ENCODE assay signal across 12 mouse cellular contexts in genomic region chr1:133437916-133438683, GRCm38 (mm10). TPM values are rescaled to one million over a fixed set of nuclear protein-coding genes. Genes with fewer than 3 reads are reported as not detected.
DNase-seq lines count a peak whose midpoint lies in the region; ATAC-seq and TF ChIP-seq lines count a peak whose summit lies in the region.
"Had no signal": no experiment of that assay in that cellular context is flagged by ENCODE, and none has a peak within 500 bp of the region (broad histone marks: within the 10 kb centered on the region; RNA-seq: fewer than 3 reads in every experiment).

No protein-coding gene starts in this region.

- H3K4me3 ChIP-seq in forebrain, embryonic 11.5 days (ENCODE audit: low read depth, low read length) = no peak overlapping the region
- H3K4me3 ChIP-seq in forebrain, embryonic 14.5 days (ENCODE audit: low read depth, low read length) = no peak overlapping the region
- H3K4me3 ChIP-seq in forebrain, embryonic 15.5 days = no peak overlapping the region
- no peak overlapping the region for H3K4me3 ChIP-seq in neural tube, embryonic 11.5 days (ENCODE audit: low read depth, low read length)
- no peak overlapping the region for H3K4me3 ChIP-seq in layer of hippocampus, adult 2 months
- H3K4me3 ChIP-seq: hindbrain, embryonic 13.5 days had no signal

- H3K36me3 ChIP-seq in forebrain, embryonic 11.5 days (ENCODE audit: control insufficient read depth, insufficient read depth, low read length) = no peaks in the 10 kb centered on the region
- H3K36me3 ChIP-seq in forebrain, embryonic 14.5 days (ENCODE audit: control insufficient read depth, insufficient read depth, low read length) = no peaks in the 10 kb centered on the region
- no peaks in the 10 kb centered on the region for H3K36me3 ChIP-seq in forebrain, embryonic 15.5 days
- H3K36me3 ChIP-seq in neural tube, embryonic 11.5 days (ENCODE audit: control insufficient read depth, insufficient read depth, low read length) = no peaks in the 10 kb centered on the region
- H3K36me3 ChIP-seq: hindbrain, embryonic 13.5 days had no signal

- DNase-seq in forebrain, embryonic 11.5 days (ENCODE audit: low spot score) = peak; percentile 53
- DNase-seq in forebrain, embryonic 14.5 days (ENCODE audit: low spot score) = no peak
- DNase-seq in CD4-positive helper T cell, adult 2 months (ENCODE audit: low read depth, low spot score) = peak; percentile 16
- no peak for DNase-seq in neural tube, embryonic 11.5 days (ENCODE audit: low spot score)
- DNase-seq in left cerebral cortex, postnatal 25 days (ENCODE audit: low spot score in 2 of 2) = no peak
- no peak for DNase-seq in layer of hippocampus, adult 2 months (ENCODE audit: low spot score in 2 of 2)
- DNase-seq in cerebellum, postnatal 25 days = no peak
- DNase-seq: gastrocnemius, postnatal 36 days; liver; lung, postnatal 14 days had no signal

- intact Hi-C loops in left cerebral cortex, postnatal 25 days (cut with DNase I) = no loop called here

- H3K9ac ChIP-seq in forebrain, embryonic 11.5 days (ENCODE audit: low read length) = peak overlapping the region; percentile 23; the same call in 1 of the 2 replicates
- no peak overlapping the region for H3K9ac ChIP-seq in forebrain, embryonic 14.5 days (ENCODE audit: low read length)
- H3K9ac ChIP-seq in forebrain, embryonic 15.5 days (replicated peaks) = peak overlapping the region; percentile 14; the same call in 1 of the 2 replicates
- 0 out of 2 replicates have a peak overlapping the region, but pooled peaks have one; percentile 0 for H3K9ac ChIP-seq in neural tube, embryonic 11.5 days (ENCODE audit: low read length)
- H3K9ac ChIP-seq: hindbrain, embryonic 13.5 days had no signal

- H3K9me3 ChIP-seq in forebrain, embryonic 11.5 days (ENCODE audit: control insufficient read depth, low read length) = no peaks in the 10 kb centered on the region
- H3K9me3 ChIP-seq in forebrain, embryonic 14.5 days (replicated peaks; ENCODE audit: control insufficient read depth, low read length) = no peaks in the 10 kb centered on the region
- no peaks in the 10 kb centered on the region for H3K9me3 ChIP-seq in forebrain, embryonic 15.5 days
- H3K9me3 ChIP-seq in neural tube, embryonic 11.5 days (ENCODE audit: control insufficient read depth, low read length) = no peaks in the 10 kb centered on the region

- peaks cover 10% of the 10 kb centered on the region for H3K4me1 ChIP-seq in forebrain, embryonic 11.5 days (replicated peaks; ENCODE audit: control insufficient read depth, insufficient read depth, low read length)
- H3K4me1 ChIP-seq in forebrain, embryonic 14.5 days (ENCODE audit: control insufficient read depth, insufficient read depth, low read length) = peaks cover 11% of the 10 kb centered on the region
- peaks cover 19% of the 10 kb centered on the region for H3K4me1 ChIP-seq in forebrain, embryonic 15.5 days
- H3K4me1 ChIP-seq in neural tube, embryonic 11.5 days (ENCODE audit: control insufficient read depth, insufficient read depth, low read length) = peaks cover 18% of the 10 kb centered on the region

- peak overlapping the region; percentile 3; the same call in 1 of the 2 replicates for H3K4me2 ChIP-seq in forebrain, embryonic 11.5 days (ENCODE audit: low read depth, low read length, severe bottlenecking)
- H3K4me2 ChIP-seq in forebrain, embryonic 14.5 days (ENCODE audit: low read length) = no peak overlapping the region
- no peak overlapping the region for H3K4me2 ChIP-seq in forebrain, embryonic 15.5 days (replicated peaks)
- H3K4me2 ChIP-seq in neural tube, embryonic 11.5 days (ENCODE audit: low read depth) = no peak overlapping the region
- H3K4me2 ChIP-seq: hindbrain, embryonic 13.5 days had no signal

- 30% methylated on average over 14 of the region's 14 CpGs for WGBS in forebrain, embryonic 11.5 days
- WGBS in forebrain, embryonic 14.5 days = 26% methylated on average over 14 of the region's 14 CpGs
- 23% methylated on average over 14 of the region's 14 CpGs for WGBS in forebrain, embryonic 15.5 days
- WGBS in neural tube, embryonic 11.5 days = 24% methylated on average over 14 of the region's 14 CpGs

- H3K27me3 ChIP-seq in forebrain, embryonic 11.5 days (ENCODE audit: control insufficient read depth, insufficient read depth, low read length) = no peaks in the 10 kb centered on the region
- H3K27me3 ChIP-seq in forebrain, embryonic 14.5 days (replicated peaks; ENCODE audit: control insufficient read depth, insufficient read depth, low read length) = no peaks in the 10 kb centered on the region
- H3K27me3 ChIP-seq in forebrain, embryonic 15.5 days = no peaks in the 10 kb centered on the region
- H3K27me3 ChIP-seq in neural tube, embryonic 11.5 days (ENCODE audit: control insufficient read depth, insufficient read depth, low read length) = no peaks in the 10 kb centered on the region
- H3K27me3 ChIP-seq: hindbrain, embryonic 13.5 days had no signal

- H3K27ac ChIP-seq in forebrain, embryonic 11.5 days (ENCODE audit: low read depth, low read length) = peak overlapping the region; percentile 54; the same call in 1 of the 2 replicates
- no peak overlapping the region for H3K27ac ChIP-seq in forebrain, embryonic 14.5 days (ENCODE audit: low read depth, low read length)
- H3K27ac ChIP-seq in forebrain, embryonic 15.5 days (replicated peaks) = no peak overlapping the region
- no peak overlapping the region for H3K27ac ChIP-seq in neural tube, embryonic 11.5 days (ENCODE audit: low read depth, low read length)
- no peak overlapping the region for H3K27ac ChIP-seq in layer of hippocampus, adult 2 months
- H3K27ac ChIP-seq: hindbrain, embryonic 13.5 days had no signal

- no peak for ATAC-seq in forebrain, embryonic 11.5 days (replicated peaks; ENCODE audit: low FRiP score)
- no peak for ATAC-seq in forebrain, embryonic 14.5 days
- ATAC-seq in forebrain, embryonic 15.5 days (replicated peaks) = no peak
- ATAC-seq in neural tube, embryonic 11.5 days (ENCODE audit: insufficient read depth, low FRiP score, low TSS enrichment) = no peak

- no peak for TF ChIP-seq CTCF in layer of hippocampus, adult 2 months (conservative IDR thresholded peaks at IDR 0.05)

RNA-seq across cellular contexts. Expression of gene Sox13, which starts 13.9 kb away (rescaled TPM):
- 12.3 TPM in 2 replicates for polyA plus RNA-seq in forebrain, embryonic 11.5 days (2014; fragmentation: Nextera tagmentation; extraction: Ambion mirVana)
- polyA plus RNA-seq in forebrain, embryonic 14.5 days (2014; fragmentation: Nextera tagmentation; extraction: Ambion mirVana) = 4.2 and 4.3 TPM in 2 replicates
- 4.6 and 5.1 TPM in 2 replicates for polyA plus RNA-seq in forebrain, embryonic 15.5 days (2015; fragmentation: Nextera tagmentation; extraction: Ambion mirVana)
- 10.2 and 12.3 TPM in 2 replicates for polyA plus RNA-seq in neural tube, embryonic 11.5 days (2014; fragmentation: Nextera tagmentation; extraction: Ambion mirVana)
- total RNA-seq in left cerebral cortex, postnatal 25 days (2021) = 10 to 100 TPM in 1 of 2 experiments, 1 to 10 TPM in 1; 7.6 to 11.0 TPM
- 1 to 10 TPM; 6.3 to 9.4 TPM for total RNA-seq in layer of hippocampus, adult 2 months (2021)

Comparison
In these comparisons a context has a peak if more than half of its experiments do, and no peak if none do; other contexts are left out.
1. DNase-seq: peak in forebrain, embryonic 11.5 days (single experiment) and CD4-positive helper T cell, adult 2 months (single experiment); none in forebrain, embryonic 14.5 days (single experiment), neural tube, embryonic 11.5 days (single experiment), left cerebral cortex, postnatal 25 days (0 of 2), layer of hippocampus, adult 2 months (0 of 2) and cerebellum, postnatal 25 days (0 of 2).